Mouse (Mus musculus) lung, postnatal 14 days (tissue): ENCODE measurements around the gene Nkx1-2.

ENCODE experiments used
- DNase-seq: peaks from one replicate; pipeline ENCODE4 v3.0.0; 2021

Nkx1-2 gene

DNA sequence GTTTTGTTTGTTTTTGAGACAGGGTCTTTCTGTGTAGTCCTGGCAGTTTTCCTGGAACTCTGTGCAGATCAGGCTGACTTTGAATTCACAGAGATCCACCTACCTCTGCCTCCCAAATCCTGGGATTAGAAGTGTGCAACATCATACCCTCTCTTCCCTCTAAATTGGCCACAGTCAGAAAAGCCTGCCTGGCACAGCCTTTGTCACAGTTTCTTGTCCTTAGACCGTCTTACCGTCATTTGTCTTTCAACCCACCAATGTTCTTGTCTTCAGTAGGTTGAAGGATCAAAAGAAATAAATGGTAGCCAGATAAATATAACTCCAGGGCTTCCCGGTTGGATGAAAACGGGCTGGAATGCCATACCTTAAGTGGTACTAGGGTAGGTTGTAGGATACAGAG, 5.3 kb upstream of the Nkx1-2 start:
- DNase-seq = no peak

GRCm38 (mm10) chr7:132600926-132601325, 1.5 kb upstream of the Nkx1-2 start:
- no peak for DNase-seq

GRCm38 (mm10) chr7:132600026-132600425, 589 bp upstream of the Nkx1-2 start:
- no peak for DNase-seq

DNA sequence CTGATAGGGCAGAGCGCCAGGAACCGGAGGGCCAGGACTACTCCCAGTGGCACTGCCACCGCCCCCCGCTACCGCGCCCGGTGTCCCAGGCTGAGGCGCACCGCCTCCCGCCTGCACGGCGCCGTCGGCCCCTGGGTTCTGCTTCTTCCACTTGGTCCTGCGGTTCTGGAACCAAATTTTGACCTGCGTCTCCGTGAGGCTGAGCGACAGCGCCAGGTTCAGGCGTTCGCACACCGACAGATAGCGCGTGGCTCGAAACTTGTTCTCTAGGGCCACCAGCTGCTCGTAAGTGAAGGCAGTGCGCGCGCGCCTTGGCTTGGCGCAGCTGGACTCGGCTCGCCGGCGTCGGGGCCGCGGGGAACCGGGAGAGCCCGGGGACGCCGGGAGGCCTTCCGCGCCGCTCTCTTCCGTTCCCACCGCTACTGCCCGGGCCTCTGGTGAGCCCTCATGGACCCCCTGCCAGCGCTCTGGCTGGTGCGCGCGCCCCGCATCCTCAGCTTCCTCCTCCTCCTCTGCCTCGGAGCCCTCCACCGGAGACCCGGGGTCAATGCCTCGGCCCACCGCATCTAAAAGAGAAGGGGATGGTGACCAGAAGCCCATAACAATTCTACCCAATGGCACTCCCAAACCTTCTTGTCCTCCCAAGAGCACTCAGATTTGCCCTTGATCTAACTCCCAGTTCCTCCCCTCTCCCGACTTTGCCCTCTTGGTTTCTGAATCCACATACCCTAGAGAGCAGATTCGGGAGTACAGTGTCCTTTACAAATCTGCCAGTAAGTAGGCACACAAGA, 2.0 kb downstream of the Nkx1-2 start:
- no peak for DNase-seq

DNA sequence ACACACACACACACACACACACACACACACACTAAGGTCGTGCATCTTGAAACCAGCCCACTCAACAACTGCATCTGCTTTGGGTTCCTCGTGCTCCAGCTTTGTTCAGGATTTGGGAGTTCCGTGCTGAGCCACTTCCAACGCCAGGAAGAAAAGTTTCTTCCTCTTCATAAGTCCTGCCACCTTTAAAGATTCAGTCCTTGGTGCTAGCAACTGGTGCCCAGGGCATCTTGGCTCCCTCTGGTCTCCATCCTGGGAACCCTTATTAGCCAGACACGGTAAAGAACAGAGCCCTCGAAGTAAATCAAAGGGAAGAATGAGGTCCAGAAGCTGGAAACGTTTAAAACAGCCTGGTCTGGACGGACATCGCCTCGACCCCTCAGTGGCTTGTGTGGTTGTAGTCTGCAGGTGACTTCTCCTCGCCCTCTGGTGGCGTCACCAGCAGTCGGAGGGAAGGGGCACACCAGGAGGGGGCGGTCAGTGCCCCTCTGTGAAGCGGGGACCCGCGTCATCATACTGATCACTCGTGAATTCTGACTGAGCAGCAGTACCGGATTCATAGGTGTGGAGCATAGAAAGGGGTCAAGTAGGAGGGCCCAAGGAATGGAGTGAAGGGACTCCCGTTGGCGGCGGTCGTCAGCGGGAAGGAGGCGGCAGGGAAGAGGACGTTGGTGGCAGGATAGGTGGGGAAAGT, 2.7 kb downstream of the Nkx1-2 start:
- no peak for DNase-seq

GRCm38 (mm10) chr7:132595787-132596186, 3.6 kb downstream of the Nkx1-2 start:
- DNase-seq = no peak

- no peak for DNase-seq
These were observed 5.1 kb downstream of the Nkx1-2 start for GRCm38 (mm10) chr7:132594325-132594724.

GRCm38 (mm10) chr7:132593762-132594161, 5.7 kb downstream of the Nkx1-2 start:
- DNase-seq = no peak

DNA sequence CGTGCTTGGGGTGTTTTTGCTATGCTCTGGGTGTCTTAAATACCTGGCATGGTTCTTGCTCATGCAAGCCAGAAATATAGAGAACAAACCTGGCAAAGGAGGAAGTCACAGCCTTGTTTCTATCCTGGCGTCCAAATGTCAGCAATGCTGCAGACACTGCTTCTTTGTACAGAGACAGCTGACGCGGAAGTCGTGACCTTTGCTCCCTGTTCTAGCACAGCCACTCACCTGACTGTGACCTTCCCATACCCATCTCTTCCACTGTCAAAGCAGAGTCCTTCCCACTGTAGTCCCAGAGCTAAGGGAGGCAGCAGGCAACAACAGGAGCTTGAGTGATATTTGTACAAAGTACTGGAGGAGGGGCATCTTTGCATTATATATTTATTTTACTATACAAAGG, 9.8 kb downstream of the Nkx1-2 start:
- no peak for DNase-seq

DNA sequence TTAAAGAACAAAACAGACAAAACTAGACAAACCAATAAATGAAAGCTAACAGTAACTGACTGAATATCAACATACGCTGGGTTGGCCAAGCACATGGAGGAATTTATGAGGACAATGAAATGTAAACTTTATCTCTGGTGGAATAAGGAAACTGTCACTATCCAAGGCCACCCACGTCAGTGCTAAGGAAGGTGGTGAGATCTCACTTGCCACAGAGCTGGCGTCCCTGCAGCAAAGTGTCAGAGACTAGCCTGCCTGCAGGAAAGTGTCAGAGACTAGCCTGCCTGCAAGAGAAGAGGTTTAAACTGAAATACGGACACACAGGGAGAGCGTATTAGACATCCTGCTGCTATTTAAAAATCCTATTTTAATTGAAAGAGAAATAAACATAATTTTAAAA, 12.3 kb downstream of the Nkx1-2 start:
- no peak for DNase-seq

- no peak for DNase-seq
These were observed 13.5 kb downstream of the Nkx1-2 start for GRCm38 (mm10) chr7:132585695-132586491.

DNA sequence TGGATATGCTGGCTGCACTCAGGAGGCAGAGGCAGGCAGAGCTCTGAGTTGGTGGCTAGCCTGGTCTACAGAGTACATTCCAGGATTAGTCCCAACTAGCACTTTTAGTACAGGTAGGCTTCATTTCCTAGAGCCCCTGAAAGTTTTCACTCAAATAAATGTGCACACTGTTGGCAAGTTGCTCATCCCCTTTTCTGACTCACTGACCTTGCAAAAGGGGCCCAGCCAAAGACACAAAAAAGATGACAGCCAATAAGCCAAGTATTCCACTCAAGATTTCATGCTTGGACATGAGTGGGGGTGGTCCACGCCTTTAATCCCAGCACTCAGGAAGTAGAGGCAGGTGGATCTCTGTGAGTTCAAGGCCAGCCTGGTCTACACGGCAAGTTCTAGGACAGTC, 18.0 kb downstream of the Nkx1-2 start:
- DNase-seq = no peak

GRCm38 (mm10) chr7:132580511-132580910, 18.9 kb downstream of the Nkx1-2 start:
- DNase-seq = no peak

GRCm38 (mm10) chr7:132576891-132577290, 22.5 kb downstream of the Nkx1-2 start:
- no peak for DNase-seq

DNA sequence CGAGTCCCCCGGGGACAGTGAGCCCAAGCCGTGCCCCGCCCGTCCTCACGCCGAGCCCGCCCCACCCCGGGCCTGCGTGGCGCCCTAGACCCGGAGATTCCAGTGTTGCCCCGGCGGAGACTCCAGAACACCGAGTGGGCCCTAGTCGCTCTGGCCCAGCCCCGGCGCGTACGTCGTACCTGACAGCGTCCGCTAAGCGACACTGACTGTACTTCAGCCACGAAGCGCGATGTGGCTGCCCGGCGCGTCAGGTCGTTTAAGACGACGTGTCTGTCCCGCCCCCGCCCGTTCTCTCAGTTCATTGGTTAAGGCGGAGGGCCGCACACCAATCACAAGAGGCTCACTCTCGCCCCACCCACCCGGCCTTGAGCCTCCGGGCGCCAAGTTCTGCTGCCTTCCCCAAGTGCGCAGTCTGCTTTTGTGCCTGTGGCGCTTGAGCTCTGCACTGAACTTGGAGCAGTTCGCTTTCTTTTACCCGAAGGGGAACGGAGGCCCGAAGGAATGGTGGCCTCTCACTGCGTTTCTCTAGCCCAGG, 23.3 kb downstream of the Nkx1-2 start, which contains the start of gene Oat:
Oat (minus strand) TSS at position 283 of the 535 bp plus-strand sequence.
- peak; percentile 93 for DNase-seq

DNA sequence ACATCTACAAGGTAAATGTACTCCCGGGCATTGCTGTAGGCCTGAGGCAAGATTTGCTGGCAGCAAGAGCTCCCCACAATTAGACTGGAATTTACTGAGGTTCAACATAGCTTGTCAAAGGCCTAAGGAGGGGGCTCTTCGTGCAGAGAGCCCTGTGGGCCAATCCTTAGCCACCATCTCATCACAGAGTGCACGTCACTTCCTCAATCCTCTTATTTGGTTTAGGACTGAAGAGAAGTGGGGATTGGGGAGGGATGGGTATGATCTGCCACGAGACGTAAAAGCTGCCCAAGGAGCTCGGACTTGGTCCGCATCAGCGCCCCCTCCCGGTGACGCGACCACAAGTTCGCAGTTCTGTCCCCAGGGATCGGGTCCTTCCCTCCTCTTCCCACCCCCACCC, 23.8 kb downstream of the Nkx1-2 start:
- peak; percentile 87 for DNase-seq

DNA sequence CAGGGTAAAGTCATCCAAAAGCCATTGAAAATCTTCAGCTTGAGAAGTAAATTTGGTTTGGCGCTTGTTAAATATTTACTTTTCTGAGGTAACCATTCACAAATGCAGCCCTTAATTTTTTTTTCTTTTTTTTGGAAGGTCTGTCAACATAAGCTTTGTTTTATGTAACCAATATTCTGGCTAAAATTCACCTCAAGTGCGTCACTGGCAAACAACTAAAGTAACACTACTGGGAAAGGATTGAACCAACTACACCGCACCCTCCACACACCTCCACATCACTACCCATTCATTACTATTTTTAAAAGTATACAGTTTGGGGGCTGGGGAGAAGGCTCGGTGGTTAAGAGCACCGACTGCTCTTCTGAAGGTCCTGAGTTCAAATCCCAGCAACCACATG, 24.8 kb downstream of the Nkx1-2 start:
- DNase-seq = no peak

GRCm38 (mm10) chr7:132573205-132573604, 26.2 kb downstream of the Nkx1-2 start:
- no peak for DNase-seq

DNA sequence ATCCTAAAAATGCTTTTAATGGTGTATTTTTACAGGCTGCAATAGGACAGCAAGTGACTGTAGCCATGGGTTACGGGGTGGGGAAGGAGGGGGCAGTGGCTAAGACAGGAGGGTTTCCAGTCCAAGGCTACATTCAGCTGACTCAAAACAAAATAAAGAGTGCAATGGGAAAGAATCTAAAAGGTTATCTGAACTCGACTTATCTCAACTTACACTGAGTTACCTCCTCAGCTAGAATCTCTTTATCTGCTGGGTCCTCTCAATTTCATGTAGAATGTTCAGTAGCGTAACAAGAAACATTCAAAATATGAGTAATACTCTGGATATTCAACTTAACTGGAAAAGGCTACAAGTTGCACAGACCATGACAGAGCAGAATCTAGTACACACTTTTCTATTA, 26.7 kb downstream of the Nkx1-2 start:
- DNase-seq = no peak

GRCm38 (mm10) chr7:132571481-132571880, 28.0 kb downstream of the Nkx1-2 start:
- no peak for DNase-seq

- DNase-seq = no peak
These were observed 29.4 kb downstream of the Nkx1-2 start for GRCm38 (mm10) chr7:132570071-132570470.

- no peak for DNase-seq
These were observed 30.6 kb downstream of the Nkx1-2 start for GRCm38 (mm10) chr7:132568817-132569216.

DNA sequence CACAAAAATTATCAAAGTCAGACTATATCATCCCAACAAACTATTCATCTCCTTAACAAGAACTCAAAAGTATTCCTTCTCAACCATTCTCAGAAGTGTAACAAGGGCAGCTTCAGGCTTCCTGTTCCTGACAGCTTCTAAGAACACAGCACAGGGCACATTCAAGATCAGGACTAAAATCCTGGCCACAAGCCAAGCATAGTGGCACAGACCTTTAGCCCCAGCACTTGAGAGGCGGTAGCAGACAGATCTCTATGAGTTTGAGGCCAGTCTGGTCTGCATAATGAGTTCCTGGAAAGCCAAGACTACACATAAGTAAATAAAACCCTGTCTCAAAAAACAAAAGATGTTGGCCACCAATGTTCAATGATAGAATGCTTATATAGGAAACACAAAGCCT, 33.6 kb downstream of the Nkx1-2 start:
- DNase-seq = no peak
